Mouse (Mus musculus) hematopoietic multipotent progenitor cell, adult 10-12 weeks (in vitro differentiated cells): Measurements from ENCODE around the gene Arl13a. TPM values are rescaled to one million over a fixed set of nuclear protein-coding genes. Genes with fewer than 3 reads are reported as not detected.

ENCODE experiments used
- polyA plus RNA-seq: library from polyadenylated mRNA; stranded (reverse); fragments of >175 nt; gene quantifications from 2 replicates; pipeline ENCODE4 v1.2.3, GENCODE M21; 2012; ENCODE audit warnings: low replicate concordance

Gene Arl13a
- polyA plus RNA-seq: not detected in 2 replicates

DNA sequence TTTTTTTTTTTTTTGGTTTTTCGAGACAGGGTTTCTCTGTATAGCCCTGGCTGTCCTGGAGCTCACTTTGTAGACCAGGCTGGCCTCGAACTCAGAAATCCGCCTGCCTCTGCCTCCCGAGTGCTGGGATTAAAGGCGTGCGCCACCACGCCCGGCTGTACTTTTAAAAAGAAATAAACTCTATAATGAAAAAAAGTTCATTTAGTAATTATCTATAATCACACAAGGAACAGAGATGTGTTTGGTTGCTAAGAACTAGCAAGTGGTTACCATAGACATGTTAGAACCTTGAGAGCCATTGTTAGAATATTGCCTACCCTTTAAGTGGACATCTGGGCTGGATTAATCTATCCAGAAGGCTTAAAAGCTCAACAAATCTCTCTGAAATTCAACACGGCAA lies at the start of gene Arl13a:
Gene Arl13a (plus strand): TSS at position 301 of the 400 bp plus-strand sequence.

DNA sequence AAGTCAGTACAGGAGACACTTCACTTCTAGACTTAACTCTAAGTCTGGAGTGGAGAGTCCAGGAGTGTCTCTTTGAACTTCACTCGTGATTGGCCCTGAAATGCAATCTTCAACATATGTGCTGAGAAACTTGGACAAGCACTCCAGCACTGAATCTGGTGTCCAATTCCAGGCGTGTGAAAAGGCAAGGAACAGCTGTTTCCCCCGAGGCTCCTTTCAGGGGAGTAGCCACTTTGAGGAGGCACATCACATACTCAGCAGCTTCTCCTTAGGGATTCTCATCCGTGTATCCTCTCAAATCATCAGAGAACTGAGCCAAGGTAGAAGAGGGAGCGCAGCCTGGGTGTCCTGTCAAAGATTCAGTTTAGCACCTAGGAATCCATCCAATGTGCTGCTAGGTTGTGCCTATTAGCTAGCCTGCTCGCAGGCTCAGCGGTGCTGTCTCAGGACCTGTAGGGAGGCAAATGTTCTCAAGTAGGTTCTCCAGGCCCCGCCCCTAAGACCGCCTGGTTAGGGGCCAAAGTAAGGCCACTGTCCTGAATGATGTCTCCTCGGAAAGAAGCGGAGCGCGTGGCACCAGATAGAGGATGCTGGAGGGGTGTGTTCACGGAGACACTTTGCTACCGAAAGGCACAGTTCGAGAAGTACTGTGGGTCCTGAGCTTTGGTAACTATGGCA lies 25.1 kb upstream of the Arl13a start, which contains the start of gene Xkrx:
Gene Xkrx (minus strand): TSS at position 34 of the 678 bp plus-strand sequence.

DNA sequence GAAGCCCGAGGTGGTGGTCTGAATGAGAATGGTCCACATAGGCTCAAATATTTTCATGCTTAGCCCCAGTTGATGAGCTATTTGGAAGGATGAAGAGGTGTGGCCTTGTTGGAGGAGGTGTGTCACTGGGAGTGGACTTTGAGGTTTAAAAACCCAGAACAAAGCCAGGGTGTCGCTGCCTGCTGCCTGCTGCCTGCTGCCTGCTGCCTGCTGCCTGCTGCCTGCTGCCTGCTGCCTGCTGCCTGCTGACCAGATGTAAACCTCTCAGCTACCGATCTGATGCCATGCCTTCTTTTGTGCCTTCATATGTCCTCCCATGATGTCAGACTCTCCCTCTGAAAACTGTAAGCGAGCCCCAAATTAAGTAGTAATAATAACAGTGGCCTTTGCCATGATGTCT lies 34.6 kb downstream of the Arl13a start, which contains the start of gene Nox1:
Gene Nox1 (minus strand): TSS at position 101 of the 400 bp plus-strand sequence.

Other genes with a start within 250 kb of the Arl13a start
- 0.11 TPM in 1 of 2 replicates, not detected in the other for gene Sytl4, start 205.7 kb upstream of the Arl13a start, polyA plus RNA-seq
- 8.7 and 23.8 TPM in 2 replicates for gene Cstf2, start 128.3 kb upstream of the Arl13a start, polyA plus RNA-seq
- gene Xkrx, start 25.4 kb upstream of the Arl13a start, polyA plus RNA-seq: 0.86 and 3.2 TPM in 2 replicates
- 0.09 TPM in 1 of 2 replicates, not detected in the other for gene Nox1, start 34.5 kb downstream of the Arl13a start, polyA plus RNA-seq
- 1.4 and 1.9 TPM in 2 replicates for gene Trmt2b, start 89.5 kb downstream of the Arl13a start, polyA plus RNA-seq
- gene Tmem35a, start 107.7 kb downstream of the Arl13a start, polyA plus RNA-seq: 0.29 TPM in 1 of 2 replicates, not detected in the other
- 0.03 and 0.36 TPM in 2 replicates for gene Cenpi, start 120.6 kb downstream of the Arl13a start, polyA plus RNA-seq
- gene Drp2, start 217.1 kb downstream of the Arl13a start, polyA plus RNA-seq: 0.09 TPM in 1 of 2 replicates, not detected in the other